Mouse (Mus musculus) heart, adult 2 months (tissue): ENCODE measurements around the gene Kcnmb1.

Source experiments
- CTCF ChIP-seq: fragments of 200-600 bp; IDR thresholded peaks from 2 replicates; pipeline ENCODE4 v1.8.1; 2022; ENCODE audit warnings: antibody characterized with exemption, mild to moderate bottlenecking, moderate library complexity
- EP300 ChIP-seq: fragments of 200-500 bp; IDR thresholded peaks from 2 replicates; pipeline ENCODE4 v1.6.1; 2011; ENCODE audit warnings: low read depth, low read length, control low read depth; ENCODE audit not compliant: insufficient read depth
- POLR2A ChIP-seq: fragments of 200-500 bp; IDR thresholded peaks from 2 replicates; pipeline ENCODE4 v1.6.1; 2011; ENCODE audit warnings: mild to moderate bottlenecking, low read depth, low read length, control low read depth; ENCODE audit not compliant: insufficient read depth

- TF ChIP-seq CTCF (no peak), POLR2A (no peak), EP300 (no peak)
Observed at GRCm38 (mm10) chr11:33962178-33962577, 635 bp upstream of the Kcnmb1 start.
